Mouse (Mus musculus) adrenal gland, postnatal 14 days (tissue): Measurements from ENCODE around the gene Tbc1d22b. TPM values are rescaled to one million over a fixed set of nuclear protein-coding genes. Genes with fewer than 3 reads are reported as not detected.
"Not testable (repeated sequence)": the region's sequence is repeated elsewhere in the genome, so short reads cannot be mapped to it uniquely, and the experiment has no call there.

Experiments
- DNase-seq: peaks from one replicate; pipeline ENCODE4 v3.0.0; 2021; ENCODE audit warnings: mixed read lengths
- total RNA-seq: library from RNA; stranded (reverse); gene quantifications from 2 replicates; pipeline ENCODE4 v1.2.3, GENCODE M21; 2021

Gene Tbc1d22b
- total RNA-seq, 1 experiment from 2014 or later: 24.6 TPM

DNA sequence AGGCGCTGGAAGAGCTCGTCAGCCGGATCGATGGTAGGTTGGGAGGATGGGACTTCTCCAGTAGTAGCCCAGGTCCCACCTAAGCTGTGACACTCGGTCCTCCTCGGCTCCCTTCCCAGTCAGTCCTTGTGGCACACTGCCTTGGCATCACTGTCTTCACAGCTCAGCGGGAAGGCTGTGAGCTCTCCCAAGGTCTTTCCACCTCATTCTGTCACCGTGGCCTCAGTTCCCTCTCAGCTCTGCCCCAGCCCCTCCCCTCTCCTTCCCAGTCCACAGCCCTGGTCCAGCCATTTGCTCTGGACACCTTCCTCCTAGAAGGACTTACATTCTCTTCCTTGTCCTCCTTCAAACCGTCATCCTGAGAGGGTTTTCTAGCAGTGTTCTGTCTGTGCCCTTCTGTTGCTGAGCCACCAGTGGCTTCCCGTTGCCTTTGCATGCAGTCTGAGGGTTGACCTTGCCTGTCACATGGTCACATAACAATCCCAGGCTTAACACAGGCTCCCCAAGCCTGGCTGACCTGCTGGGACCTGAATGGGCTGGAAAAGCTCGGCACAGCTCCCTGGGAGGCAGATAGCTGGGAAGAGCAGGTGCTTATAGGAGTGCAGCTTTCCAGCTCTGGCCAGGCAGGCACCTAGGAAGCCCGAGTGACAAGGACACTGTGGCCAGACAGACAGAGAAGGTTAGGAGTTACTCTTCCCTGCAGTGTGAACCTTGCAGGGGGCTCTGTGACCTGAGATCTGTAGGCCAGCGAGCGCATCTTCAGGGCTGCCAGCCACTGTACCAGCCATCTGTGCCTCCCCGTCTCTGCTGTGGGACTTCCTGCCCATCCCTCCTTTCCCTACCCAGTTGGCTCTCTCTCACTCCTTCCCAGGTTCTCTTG is 46.5 kb downstream of the Tbc1d22b start:
- peak; percentile 64 for DNase-seq

DNA sequence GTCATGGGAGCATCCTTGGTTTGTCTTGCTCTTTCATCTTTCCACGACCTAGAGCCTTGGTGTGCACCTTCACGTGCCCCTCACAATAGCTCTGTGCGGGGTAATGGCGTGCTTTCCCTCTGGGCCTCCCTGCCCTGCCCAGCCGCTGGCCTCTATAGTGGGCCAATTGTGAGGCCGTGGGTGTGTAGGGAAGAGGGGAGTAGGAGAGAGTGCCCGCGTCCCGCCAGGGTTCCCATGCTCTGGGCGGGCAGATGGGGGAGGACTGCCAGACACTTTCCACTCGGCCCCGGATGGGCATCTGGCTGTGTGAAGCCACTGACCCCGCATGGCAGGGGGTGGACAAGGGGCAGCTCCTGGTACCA is 47.2 kb downstream of the Tbc1d22b start:
- no peak for DNase-seq

DNA sequence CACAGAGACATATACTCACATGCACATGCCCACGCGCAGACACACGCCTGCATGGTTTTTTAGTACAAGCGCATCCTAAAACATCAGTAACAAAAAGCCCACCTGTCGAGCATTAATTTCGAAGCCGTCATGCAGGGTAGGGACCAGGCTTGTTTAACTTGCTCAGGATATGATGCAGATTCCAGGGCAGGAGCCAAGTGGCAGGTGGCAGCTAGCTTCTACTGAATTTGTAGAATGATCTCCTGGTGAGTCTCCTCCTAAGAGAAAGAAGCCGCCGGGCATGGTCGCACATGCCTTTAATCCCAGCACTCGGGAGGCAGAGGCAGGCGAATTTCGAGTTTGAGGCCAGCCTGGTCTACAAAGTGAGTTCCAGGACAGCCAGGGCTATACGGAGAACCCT is 49.5 kb downstream of the Tbc1d22b start:
- DNase-seq: no peak

DNA sequence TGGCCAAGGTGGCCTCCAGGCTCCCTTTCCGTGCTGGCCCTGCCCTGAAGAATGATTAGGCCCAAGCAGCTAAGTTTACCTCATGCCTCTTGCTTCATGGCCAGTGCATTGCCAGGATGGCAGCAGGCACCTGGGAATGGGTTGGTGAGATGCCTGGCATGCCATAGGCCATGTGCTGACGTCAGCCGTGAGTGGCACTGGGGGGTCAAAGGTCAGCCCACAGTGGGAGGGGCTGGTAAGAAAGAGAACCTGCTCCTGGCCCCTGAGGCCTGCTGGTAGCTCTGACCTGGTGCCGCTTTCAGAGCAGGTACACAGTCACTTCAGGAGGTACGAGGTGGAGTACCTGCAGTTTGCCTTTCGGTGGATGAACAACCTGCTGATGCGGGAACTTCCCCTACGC is 50.0 kb downstream of the Tbc1d22b start:
- no peak for DNase-seq

DNA sequence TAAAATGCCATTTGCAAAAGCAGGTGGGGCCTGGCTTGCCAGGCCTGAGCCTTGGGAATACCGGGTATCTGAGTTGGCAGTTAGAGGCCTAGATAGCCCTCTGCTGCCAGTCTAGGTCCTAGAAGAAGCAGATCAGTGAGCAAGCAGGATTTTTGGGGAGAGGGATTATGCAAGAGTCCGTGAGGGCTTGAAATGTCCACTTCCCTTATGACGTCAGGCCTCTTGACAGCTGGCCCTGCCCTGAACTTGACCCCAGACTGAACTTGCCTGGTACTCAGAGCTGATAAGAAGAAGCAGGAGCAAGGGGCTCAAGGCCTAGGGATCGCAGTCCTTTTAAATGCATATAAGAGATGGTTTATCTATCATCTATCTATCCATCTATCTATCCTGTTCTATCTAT is 51.8 kb downstream of the Tbc1d22b start:
- peak; percentile 59 for DNase-seq

DNA sequence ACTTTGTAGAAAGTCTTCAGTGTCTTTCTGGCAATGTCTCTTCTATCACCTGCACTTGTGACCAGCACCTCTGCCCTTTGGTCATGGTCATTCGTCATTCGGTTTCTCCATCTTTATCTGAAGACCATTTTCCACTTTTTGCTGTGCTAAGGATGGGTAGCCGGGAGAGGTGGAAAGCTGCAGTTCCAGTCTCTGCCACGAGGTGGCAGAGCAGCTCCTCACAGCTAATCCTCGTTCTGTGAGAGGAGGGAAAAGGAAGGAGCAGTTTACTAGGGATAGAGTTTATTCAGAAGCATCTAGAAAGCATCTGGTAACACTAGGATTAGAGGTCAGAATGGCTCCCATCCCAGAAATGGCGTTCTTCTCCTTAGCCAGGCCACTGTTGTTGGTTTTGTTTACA is 53.7 kb downstream of the Tbc1d22b start:
- DNase-seq: peak; percentile 86

DNA sequence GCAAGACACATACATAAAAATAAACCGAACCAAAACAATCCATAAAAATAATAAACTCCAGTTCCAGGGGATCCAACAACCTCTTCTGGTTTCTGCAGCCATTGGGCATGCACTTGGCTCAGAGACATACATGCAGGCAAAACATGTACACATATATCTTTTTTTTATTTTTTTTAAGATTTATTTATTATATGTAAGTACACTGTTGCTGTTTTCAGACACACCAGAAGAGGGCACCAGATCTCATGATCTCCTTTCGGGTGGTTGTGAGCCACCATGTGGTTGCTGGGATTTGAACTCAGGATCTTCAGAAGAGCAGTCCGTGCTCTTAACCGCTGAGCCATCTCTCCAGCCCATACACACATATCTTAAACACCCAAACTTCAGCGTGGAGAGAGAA is 63.9 kb downstream of the Tbc1d22b start:
- DNase-seq: not testable (repeated sequence)

DNA sequence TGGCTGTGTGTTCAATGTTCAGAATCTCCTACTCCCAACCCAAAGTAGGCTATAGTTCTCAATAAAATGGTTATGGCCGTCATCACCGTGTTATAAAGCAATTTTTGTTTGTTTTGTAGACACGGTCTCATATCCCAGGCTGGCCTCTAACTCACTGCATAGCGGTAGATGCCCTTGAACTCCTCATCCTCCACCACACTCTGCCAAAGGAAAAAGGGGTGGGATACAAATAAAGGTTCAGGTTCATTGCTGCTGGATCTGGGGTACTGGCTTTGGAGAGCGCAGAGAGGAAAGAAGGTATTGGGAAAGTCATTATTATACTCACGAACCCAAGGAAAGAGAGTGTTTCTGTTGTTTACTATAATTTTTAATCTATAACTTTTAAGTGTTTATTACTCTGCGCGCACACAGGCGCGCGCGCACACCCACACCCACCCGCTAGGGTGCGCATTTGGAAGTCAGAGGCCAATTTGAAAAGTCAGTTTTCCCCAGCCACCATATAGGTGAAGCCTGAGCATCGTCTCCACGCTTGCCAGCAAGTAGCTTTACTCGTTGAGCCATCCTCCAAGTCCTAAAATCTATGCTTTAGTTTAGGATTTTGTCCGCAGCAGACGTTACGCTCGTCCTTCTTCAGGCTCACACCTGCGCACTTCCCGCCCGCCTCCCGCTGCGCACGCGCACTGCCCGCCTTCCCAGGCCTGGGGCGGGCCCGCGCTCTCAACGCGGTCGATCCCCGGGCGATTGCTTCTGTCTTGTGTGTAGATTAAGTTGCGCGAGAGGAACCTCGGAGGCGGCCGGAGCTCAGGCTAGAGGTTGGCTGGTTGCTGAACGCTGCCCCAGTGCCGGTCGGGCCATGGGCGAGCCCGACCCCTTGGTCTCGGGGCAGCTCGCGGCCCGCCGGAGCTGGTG is 64.8 kb downstream of the Tbc1d22b start, which contains the start of the genes Rnf8 and Gm28043:
Gene Rnf8 (plus strand): TSS at position 676 of the 909 bp plus-strand sequence.
Gene Gm28043 (plus strand): TSS at position 762 of the 909 bp plus-strand sequence.
- DNase-seq: peak; percentile 98

DNA sequence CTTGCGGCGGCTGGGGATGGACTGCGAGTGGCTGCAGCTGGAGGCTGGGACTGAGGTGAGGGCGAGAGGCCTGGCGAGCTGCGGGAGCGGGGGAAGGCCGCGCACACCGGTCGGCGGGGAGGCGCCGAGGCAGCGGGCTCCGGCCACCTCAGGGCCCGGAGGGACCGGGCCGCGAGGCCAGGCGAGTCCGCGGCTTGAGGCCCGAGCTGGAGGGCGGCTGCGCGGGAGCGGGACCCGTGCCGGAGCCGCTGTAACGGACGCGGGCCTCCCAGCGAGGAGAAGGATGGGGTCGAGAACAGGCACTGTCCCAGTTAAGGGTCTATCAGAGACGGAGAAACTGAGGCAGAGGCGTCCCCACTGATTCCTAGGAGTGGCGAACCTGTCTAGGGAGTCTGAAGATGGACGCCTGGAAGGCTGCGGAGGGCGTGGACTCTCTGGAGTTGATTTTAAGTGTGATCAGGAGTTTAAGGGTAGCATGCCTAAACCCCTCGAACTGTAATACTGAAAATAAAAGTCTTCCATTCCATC is 65.5 kb downstream of the Tbc1d22b start:
- no peak for DNase-seq

DNA sequence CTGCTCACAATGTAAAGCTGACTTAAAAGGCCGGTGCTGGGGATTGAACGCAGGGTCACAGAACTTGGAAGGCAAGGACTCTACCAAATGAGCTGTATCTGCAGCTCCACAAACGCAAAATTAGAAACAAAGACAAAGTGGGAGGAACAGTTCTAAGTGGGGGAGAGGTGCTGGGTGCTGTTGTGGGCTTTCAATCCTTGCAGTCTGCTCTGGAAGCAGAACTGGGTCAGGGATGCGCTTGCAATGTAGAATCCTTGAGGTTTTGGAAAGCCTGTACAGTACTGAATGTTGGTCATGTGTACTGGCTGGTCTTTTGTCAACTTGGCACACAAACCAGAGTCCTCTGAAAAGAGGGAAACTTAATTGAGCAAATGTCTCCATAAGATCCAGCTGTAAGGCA is 66.0 kb downstream of the Tbc1d22b start:
- DNase-seq: peak; percentile 72

DNA sequence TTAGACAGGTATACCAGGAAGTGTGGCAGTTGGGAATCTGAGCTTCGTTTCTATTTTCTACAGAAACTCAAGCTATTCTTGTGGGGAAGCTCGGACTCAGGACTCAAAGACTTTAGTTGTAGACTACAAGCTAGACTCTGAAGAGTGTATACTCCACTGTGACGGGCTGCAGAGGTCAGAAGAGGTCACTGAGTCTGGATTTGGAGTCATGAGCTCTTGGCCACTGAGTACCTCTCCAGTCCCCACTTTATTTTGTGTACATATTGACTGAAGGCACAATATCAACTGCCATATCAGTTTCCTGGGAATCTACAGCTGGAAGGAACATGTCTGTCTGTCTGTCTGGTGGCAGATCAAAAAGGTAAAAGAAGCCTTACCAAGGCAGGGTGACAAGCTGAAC is 69.6 kb downstream of the Tbc1d22b start:
- no peak for DNase-seq

DNA sequence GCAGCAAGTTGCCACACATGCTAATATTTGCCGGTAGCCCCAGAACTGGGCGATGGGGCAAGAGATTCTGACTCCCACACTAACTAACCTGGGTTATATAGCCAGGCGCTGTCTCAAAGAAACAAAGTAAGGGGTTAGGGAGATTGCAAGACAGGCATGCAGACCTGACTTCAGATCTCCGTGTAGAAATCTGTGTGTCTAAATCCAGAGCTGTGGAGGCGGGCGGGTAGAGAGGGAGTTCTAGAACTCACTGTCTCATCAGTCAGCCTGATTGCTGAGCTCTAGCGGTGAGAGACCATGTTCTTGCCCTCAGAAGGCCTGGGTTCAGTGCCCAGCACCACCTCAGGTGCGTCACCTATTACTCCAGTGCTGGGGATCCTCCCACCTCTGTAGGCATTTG is 73.9 kb downstream of the Tbc1d22b start:
- no peak for DNase-seq

DNA sequence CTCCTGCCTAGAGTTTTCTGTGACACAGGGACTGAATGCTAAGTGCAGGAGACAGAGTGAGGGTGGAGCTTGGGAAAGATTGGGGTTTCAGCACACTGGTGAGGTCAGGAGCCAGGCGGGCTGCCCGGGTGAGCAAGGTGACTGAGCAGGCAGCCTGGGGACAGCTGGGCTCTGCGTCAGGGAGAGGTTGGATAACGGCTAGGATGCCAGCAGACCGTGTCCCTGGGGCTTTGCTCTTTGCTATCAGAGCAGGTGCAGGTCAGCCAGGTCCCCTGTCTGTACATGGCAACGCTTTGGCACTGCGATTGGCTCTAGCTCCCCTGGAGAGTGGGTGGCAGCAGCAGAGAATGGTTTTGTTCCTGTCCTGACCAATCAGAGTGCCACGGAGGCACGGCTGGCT is 77.7 kb downstream of the Tbc1d22b start:
- DNase-seq: peak; percentile 47

DNA sequence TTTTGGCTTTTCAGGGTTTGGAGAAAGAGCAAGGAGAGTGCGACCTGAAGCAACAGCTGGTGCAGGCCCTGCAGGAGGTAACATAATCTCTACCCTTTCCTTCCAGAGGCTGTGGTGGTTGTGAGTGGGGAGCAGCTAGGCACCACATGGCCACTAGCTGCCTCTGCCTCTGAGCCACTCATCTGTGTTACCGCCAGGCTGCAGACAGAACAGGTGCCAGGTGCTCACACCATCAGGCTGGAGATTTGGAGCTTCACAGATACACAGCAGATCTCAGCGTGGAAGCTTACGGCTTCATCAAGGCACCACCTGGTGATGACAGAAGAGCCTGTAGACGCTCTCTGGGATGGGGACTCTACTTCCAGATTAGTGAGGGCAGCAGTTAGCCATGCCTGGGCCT is 79.4 kb downstream of the Tbc1d22b start:
- no peak for DNase-seq

DNA sequence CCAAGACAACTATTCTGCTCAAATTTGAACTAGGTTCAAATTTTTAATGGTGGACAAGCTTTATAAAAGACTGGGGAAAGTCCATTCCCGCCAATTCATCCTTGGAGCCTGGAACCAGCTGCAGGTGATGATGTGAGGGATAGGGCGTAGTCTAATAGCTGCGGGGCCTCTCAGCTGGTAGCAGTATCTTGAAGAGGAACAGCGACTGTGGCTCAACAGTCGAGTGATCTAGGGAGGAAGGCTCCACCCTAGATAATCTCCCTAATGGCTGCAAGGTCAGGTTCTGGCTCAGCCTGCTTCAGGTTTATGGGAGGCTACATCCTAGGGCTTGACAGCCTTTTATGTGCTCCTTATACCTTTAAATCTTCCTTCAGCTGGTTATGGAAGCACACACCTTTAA is 80.0 kb downstream of the Tbc1d22b start:
- DNase-seq: no peak

DNA sequence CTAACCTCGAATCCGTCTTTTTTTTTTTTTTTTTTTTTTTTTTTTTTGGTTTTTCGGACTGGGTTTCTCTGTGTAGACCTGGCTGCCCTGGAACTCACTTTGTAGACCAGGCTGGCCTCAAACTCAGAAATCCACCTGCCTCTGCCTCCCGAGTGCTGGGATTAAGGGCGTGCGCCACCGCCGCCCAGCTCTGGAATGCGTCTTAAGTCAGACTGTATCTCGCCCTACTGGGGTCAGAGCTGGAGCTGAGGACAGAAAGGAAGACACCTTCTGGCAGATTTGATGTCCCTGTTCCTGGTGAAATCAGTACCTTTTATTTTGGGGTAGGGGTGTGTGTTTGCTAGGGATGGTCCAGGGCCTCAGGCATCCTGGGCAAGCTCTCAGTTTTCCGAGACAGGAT is 82.7 kb downstream of the Tbc1d22b start:
- DNase-seq: no peak

DNA sequence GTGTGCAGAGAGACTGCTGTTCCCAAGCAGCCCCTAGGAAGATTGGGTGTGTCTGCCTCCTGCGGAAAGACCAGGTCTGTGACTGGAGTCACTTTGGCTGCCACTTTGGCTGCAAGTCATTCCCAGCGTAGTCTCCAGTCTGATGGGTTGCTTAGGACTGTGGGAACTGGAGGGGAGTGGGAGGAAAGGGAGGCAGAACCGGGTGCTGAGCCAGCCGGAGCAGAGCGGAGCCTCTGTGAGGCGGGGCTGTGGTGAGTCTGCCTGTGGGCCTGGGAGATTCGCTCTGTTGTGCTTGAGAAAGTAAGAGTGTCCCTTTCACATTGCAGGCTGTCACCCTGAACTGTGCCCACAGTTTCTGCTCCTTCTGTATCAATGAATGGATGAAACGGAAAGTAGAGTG is 85.9 kb downstream of the Tbc1d22b start:
- no peak for DNase-seq

DNA sequence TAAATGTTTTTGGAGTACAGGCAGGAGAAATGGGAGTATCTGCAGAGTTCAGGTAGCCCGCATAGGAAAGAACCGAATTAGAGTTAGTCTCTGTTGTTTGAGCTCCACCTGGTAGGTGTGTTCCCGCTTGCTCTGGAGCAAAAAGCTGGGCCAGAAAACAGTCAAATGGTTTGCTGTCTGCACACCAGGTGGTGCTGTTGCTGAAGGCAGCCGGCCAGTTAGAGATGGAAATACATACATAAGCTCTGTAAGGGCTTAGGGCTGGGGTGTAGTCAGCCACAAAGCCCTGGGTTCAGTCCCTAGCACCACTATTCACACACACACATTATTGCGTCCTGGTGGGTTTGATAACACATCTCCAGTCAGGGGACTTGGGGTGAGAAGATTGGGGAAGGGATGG is 86.5 kb downstream of the Tbc1d22b start:
- peak; percentile 67 for DNase-seq

DNA sequence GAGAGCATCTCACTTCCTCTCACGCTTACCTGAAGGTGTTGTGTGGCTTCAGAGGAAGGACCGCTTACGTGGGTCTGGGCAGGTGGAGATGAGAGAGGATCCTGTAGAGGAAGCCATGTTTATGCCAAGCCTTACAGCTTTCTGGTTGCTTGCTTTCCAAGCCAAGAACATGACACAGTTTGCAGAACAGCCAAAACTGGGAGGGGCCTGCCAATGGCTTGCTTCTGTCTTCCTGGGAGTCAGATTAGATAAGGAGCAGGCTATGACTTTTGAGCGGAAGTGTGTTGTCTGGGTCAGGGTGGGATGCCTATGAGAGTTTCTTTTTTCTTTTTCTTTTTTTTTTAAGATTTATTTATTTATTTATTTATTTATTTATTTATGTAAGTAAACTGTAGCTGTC is 87.8 kb downstream of the Tbc1d22b start:
- peak; percentile 49 for DNase-seq

DNA sequence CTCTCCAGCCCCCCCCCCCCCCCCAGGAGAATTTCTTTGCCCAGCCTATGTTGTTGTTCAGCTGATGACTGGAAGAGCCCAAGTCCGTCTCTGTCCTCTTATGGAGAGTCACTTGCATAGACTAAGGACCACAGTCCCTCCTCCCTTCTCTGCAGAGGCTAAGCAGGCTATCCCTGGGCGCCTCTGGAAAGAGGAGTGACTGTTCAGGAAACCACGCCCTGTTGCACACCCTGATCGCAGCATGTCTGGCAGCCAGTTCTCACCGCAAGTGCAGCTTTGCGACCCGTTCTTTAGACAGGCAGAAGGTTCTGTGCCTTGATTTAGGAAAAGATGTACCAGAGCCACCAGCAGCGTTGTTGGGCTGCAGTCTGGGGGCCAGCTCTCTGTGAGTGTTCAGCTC is 88.3 kb downstream of the Tbc1d22b start:
- DNase-seq: no peak

DNA sequence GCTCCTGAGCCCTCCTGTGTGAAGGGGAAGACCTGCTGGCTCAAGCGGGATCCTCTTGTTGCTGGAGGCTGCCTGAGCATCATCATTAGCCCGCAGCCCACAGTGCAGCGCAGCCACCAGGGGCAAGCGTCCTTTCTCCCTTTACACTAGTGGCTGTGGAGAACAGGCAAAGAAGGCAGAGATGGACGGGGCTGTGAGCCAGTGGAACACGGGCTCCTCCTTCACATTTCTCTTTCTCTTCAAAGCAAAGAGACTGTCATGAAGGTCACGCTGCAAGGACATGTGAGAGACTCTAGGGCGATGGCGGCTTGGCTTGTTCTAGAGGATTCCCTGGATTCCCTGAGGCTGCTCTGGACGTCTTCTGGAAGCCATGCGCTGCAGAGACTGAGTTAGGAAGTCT is 91.4 kb downstream of the Tbc1d22b start:
- peak; percentile 83 for DNase-seq

DNA sequence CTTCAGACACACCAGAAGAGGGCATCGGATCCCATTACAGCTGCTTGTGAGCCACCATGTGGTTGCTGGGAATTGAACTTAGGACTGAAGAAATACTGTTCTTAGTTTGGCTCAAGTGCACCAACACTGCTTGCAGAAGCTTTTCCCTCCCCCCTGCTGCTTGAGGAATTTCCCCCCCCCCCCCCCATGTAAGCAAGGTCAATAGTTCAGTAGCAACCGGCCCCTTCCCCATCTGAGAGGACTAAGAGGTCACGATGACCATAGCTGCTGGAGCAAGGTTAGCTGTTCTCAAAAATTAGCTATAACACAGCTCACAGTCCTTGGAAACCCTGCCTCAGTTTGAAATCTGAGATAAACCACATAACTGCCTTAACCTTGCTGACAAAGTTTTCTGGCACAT is 92.6 kb downstream of the Tbc1d22b start:
- no peak for DNase-seq
